Mouse (Mus musculus) stomach, postnatal 0 days (tissue): ENCODE data around the gene Kcnj11. TPM values are rescaled to one million over a fixed set of nuclear protein-coding genes. Genes with fewer than 3 reads are reported as not detected.
A peak's percentile ranks its signal among the peaks of the same experiment; 100 is the strongest.

Source experiments
- ATAC-seq: fragments of 200-750 bp; cut with Nextera tagmentation; 2 replicates; pipeline ENCODE4 v1.8.0; 2017; ENCODE audit not compliant: low FRiP score, low TSS enrichment
- DNase-seq: peaks from one replicate; pipeline ENCODE4 v3.0.0-alpha.2; 2016; ENCODE audit warnings: low spot score
- H3K27ac ChIP-seq: fragments of 300-500 bp; sonication (generic); replicated peaks from 2 replicates; pipeline ENCODE4 v1.5.1; 2014; ENCODE audit warnings: mild to moderate bottlenecking, control low read depth
- H3K27me3 ChIP-seq: fragments of 300-500 bp; sonication (generic); 2 replicates; pipeline ENCODE4 v1.6.1; 2014; ENCODE audit warnings: low read length; ENCODE audit not compliant: control insufficient read depth, insufficient read depth
- H3K36me3 ChIP-seq: fragments of 300-500 bp; sonication (generic); 2 replicates; pipeline ENCODE4 v1.6.1; 2014; ENCODE audit warnings: low read length, mixed read lengths; ENCODE audit not compliant: control insufficient read depth, insufficient read depth
- H3K4me1 ChIP-seq: fragments of 300-500 bp; sonication (generic); replicated peaks from 2 replicates; pipeline ENCODE4 v1.6.1; 2014; ENCODE audit warnings: antibody characterized with exemption; ENCODE audit not compliant: control insufficient read depth, insufficient read depth
- H3K4me2 ChIP-seq: fragments of 300-500 bp; sonication (generic); replicated peaks from 2 replicates; pipeline ENCODE4 v1.6.1; 2014; ENCODE audit warnings: low read depth, mild to moderate bottlenecking, control low read depth, moderate library complexity
- H3K4me3 ChIP-seq: fragments of 300-500 bp; sonication (generic); 2 replicates; pipeline ENCODE4 v1.5.1; 2014; ENCODE audit warnings: low read depth, low read length, control low read depth
- H3K9ac ChIP-seq: fragments of 300-500 bp; sonication (generic); 2 replicates; pipeline ENCODE4 v1.6.1; 2014; ENCODE audit warnings: mild to moderate bottlenecking, low read length, control low read depth, mixed read lengths
- H3K9me3 ChIP-seq: fragments of 300-500 bp; sonication (generic); 2 replicates; pipeline ENCODE4 v1.6.1; 2016; ENCODE audit warnings: low read length; ENCODE audit not compliant: control insufficient read depth
- CTCF ChIP-seq: IDR thresholded peaks from 2 replicates; pipeline ENCODE4 v1.5.1; 2016; ENCODE audit warnings: antibody characterized with exemption, low read depth, mild to moderate bottlenecking, moderate library complexity
- EP300 ChIP-seq: optimal IDR thresholded peaks from 2 replicates; pipeline ENCODE3; 2016; ENCODE audit warnings: antibody characterized with exemption
- WGBS: fragments of 180-500 bp; shearing (Covaris S2); extraction: QIAGEN DNeasy Blood & Tissue Kit; methylation state at CpG from one replicate; pipeline ENCODE4 v1.1.7; 2014; 5-methylcytosine and 5-hydroxymethylcytosine counted together
- polyA plus RNA-seq: library from polyadenylated mRNA; unstranded; fragments of >200 nt; fragmentation: Nextera tagmentation; extraction: Ambion mirVana; gene quantifications from 2 replicates; pipeline ENCODE4 v1.2.1, GENCODE M21; 2015

Kcnj11 gene
- polyA plus RNA-seq, 1 experiment from 2014 or later, result 0.61 TPM

GRCm38 (mm10) chr7:46053566-46053965 lies 47.0 kb downstream of the Kcnj11 start:
- Histone ChIP-seq H3K4me3 (no peak overlapping the region), H3K9me3 (no peaks in the 10 kb centered on the region), H3K9ac (no peak overlapping the region), H3K27me3 (no peaks in the 10 kb centered on the region), H3K4me2 (no peak overlapping the region), H3K4me1 (no peaks in the 10 kb centered on the region), H3K27ac (no peak overlapping the region), H3K36me3 (peaks cover 24% of the 10 kb centered on the region)
- ATAC-seq, result no peak
- TF ChIP-seq EP300 (no peak), CTCF (no peak)
- no peak for DNase-seq
- WGBS, result 86% methylated on average over 3 of the region's 3 CpGs

GRCm38 (mm10) chr7:46052161-46052821 lies 48.3 kb downstream of the Kcnj11 start:
- peaks cover 28% of the 10 kb centered on the region for H3K36me3 ChIP-seq
- H3K4me2 ChIP-seq, result no peak overlapping the region
- no peak overlapping the region for H3K4me3 ChIP-seq
- no peaks in the 10 kb centered on the region for H3K4me1 ChIP-seq
- no peak overlapping the region for H3K27ac ChIP-seq
- H3K27me3 ChIP-seq, result no peaks in the 10 kb centered on the region
- ATAC-seq (no peak; the same call in 1 of the 2 replicates), DNase-seq (no peak)
- TF ChIP-seq CTCF, result peak; percentile 57
- TF ChIP-seq EP300, result no peak
- no peaks in the 10 kb centered on the region for H3K9me3 ChIP-seq
- no peak overlapping the region for H3K9ac ChIP-seq
- WGBS, result 86% methylated on average over 4 of the region's 4 CpGs

GRCm38 (mm10) chr7:46049981-46050380 lies 50.6 kb downstream of the Kcnj11 start:
- 89% methylated on average over 7 of the region's 7 CpGs for WGBS
- no peak overlapping the region for H3K9ac ChIP-seq
- H3K4me3 ChIP-seq, result no peak overlapping the region
- ATAC-seq (no peak), DNase-seq (no peak)
- no peak overlapping the region for H3K27ac ChIP-seq
- no peaks in the 10 kb centered on the region for H3K9me3 ChIP-seq
- H3K36me3 ChIP-seq, result peaks cover 35% of the 10 kb centered on the region
- no peak for TF ChIP-seq EP300
- no peak overlapping the region for H3K4me2 ChIP-seq
- no peaks in the 10 kb centered on the region for H3K4me1 ChIP-seq
- no peaks in the 10 kb centered on the region for H3K27me3 ChIP-seq

- Histone ChIP-seq H3K4me3 (no peak overlapping the region), H3K27ac (no peak overlapping the region), H3K36me3 (peaks cover 39% of the 10 kb centered on the region), H3K27me3 (no peaks in the 10 kb centered on the region), H3K4me2 (no peak overlapping the region), H3K4me1 (no peaks in the 10 kb centered on the region), H3K9me3 (no peaks in the 10 kb centered on the region), H3K9ac (no peak overlapping the region)
- WGBS, result 92% methylated on average over 13 of the region's 13 CpGs
- ATAC-seq (no peak), DNase-seq (no peak)
- no peak for TF ChIP-seq CTCF
These were observed 52.5 kb downstream of the Kcnj11 start for GRCm38 (mm10) chr7:46047873-46048562.

GRCm38 (mm10) chr7:46045882-46046281 lies 54.7 kb downstream of the Kcnj11 start:
- H3K4me1 ChIP-seq, result no peaks in the 10 kb centered on the region
- WGBS, result 91% methylated on average over 11 of the region's 11 CpGs
- peaks cover 42% of the 10 kb centered on the region for H3K36me3 ChIP-seq
- no peak overlapping the region for H3K4me3 ChIP-seq
- no peaks in the 10 kb centered on the region for H3K27me3 ChIP-seq
- no peak for ATAC-seq
- H3K9ac ChIP-seq, result no peak overlapping the region
- DNase-seq, result no peak
- H3K9me3 ChIP-seq, result no peaks in the 10 kb centered on the region
- no peak overlapping the region for H3K4me2 ChIP-seq
- no peak overlapping the region for H3K27ac ChIP-seq
- TF ChIP-seq CTCF (no peak), EP300 (no peak)

GRCm38 (mm10) chr7:46044106-46044505 lies 56.5 kb downstream of the Kcnj11 start:
- Histone ChIP-seq H3K9me3 (no peaks in the 10 kb centered on the region), H3K4me2 (no peak overlapping the region), H3K27me3 (no peaks in the 10 kb centered on the region), H3K27ac (no peak overlapping the region), H3K9ac (no peak overlapping the region), H3K4me3 (no peak overlapping the region), H3K4me1 (no peaks in the 10 kb centered on the region), H3K36me3 (peaks cover 39% of the 10 kb centered on the region)
- ATAC-seq, result no peak
- 87% methylated on average over 10 of the region's 10 CpGs for WGBS
- DNase-seq, result no peak
- TF ChIP-seq EP300 (no peak), CTCF (no peak)

Other genes starting within 250 kb of the Kcnj11 start
- gene Kdelr1, start 228.0 kb downstream of the Kcnj11 start, polyA plus RNA-seq, result 49.8 and 54.6 TPM in 2 replicates
- gene Grin2d, start 222.4 kb downstream of the Kcnj11 start, polyA plus RNA-seq, result 0.35 and 0.38 TPM in 2 replicates
- 0.46 and 0.79 TPM in 2 replicates for gene Syngr4, start 204.1 kb downstream of the Kcnj11 start, polyA plus RNA-seq
- gene Tmem143, start 203.8 kb downstream of the Kcnj11 start, polyA plus RNA-seq, result 3.1 and 3.2 TPM in 2 replicates
- gene Emp3, start 179.4 kb downstream of the Kcnj11 start, polyA plus RNA-seq, result 135 and 151 TPM in 2 replicates
- gene Ccdc114, start 176.7 kb downstream of the Kcnj11 start, polyA plus RNA-seq, result 1.7 and 2.3 TPM in 2 replicates
- gene Abcc6, start 70.5 kb downstream of the Kcnj11 start, polyA plus RNA-seq, result 0.44 and 0.87 TPM in 2 replicates
- gene Nomo1, start 67.1 kb downstream of the Kcnj11 start, polyA plus RNA-seq, result 19.3 and 20.3 TPM in 2 replicates
- gene Abcc8, start 79.3 kb upstream of the Kcnj11 start, polyA plus RNA-seq, result 3.6 and 4.0 TPM in 2 replicates
- gene Ush1c, start 137.7 kb upstream of the Kcnj11 start, polyA plus RNA-seq, result 1.4 and 2.1 TPM in 2 replicates
- gene Otog, start 140.2 kb upstream of the Kcnj11 start, polyA plus RNA-seq, result 0.01 TPM in 1 of 2 replicates, not detected in the other